Mouse (Mus musculus) testis, adult 2 months (tissue): Measurements from ENCODE around the gene Nfib. TPM values are rescaled to one million over a fixed set of nuclear protein-coding genes. Genes with fewer than 3 reads are reported as not detected.

Experiments
- H3K27ac ChIP-seq: fragments of 200-500 bp; 2 replicates; pipeline ENCODE4 v1.5.1; 2012; ENCODE audit warnings: low read depth, low read length; ENCODE audit not compliant: control insufficient read depth, insufficient read depth
- H3K27me3 ChIP-seq: fragments of 200-500 bp; 2 replicates; pipeline ENCODE4 v1.6.1; 2012; ENCODE audit warnings: mild to moderate bottlenecking, low read length, moderate library complexity; ENCODE audit not compliant: control insufficient read depth, insufficient read depth
- H3K36me3 ChIP-seq: fragments of 200-500 bp; 2 replicates; pipeline ENCODE4 v1.6.1; 2012; ENCODE audit warnings: mild to moderate bottlenecking, low read length; ENCODE audit not compliant: control insufficient read depth, insufficient read depth
- H3K4me1 ChIP-seq: fragments of 200-500 bp; 2 replicates; pipeline ENCODE4 v1.6.1; 2012; ENCODE audit warnings: low read length; ENCODE audit not compliant: control insufficient read depth, insufficient read depth
- H3K4me3 ChIP-seq: fragments of 200-500 bp; 2 replicates; pipeline ENCODE4 v1.5.1; 2012; ENCODE audit warnings: low read depth, mild to moderate bottlenecking, low read length, moderate library complexity, mixed read lengths; ENCODE audit not compliant: control insufficient read depth
- CTCF ChIP-seq: fragments of 200-500 bp; IDR thresholded peaks from 2 replicates; pipeline ENCODE4 v1.5.1; 2012; ENCODE audit warnings: low read depth, mild to moderate bottlenecking, inconsistent platforms, low read length, moderate library complexity; ENCODE audit not compliant: control insufficient read depth, insufficient read depth, insufficient replicate concordance
- POLR2A ChIP-seq: fragments of 200-500 bp; IDR thresholded peaks from 2 replicates; pipeline ENCODE4 v1.6.1; 2012; ENCODE audit warnings: low read depth, mild to moderate bottlenecking, inconsistent platforms, low read length, moderate library complexity; ENCODE audit not compliant: control insufficient read depth
- polyA plus RNA-seq: library from polyadenylated mRNA; depleted of rRNA; stranded (reverse); fragments of >200 nt; gene quantifications from 2 replicates; pipeline ENCODE4 v1.2.3, GENCODE M21; 2012

Nfib gene
- polyA plus RNA-seq, 1 experiment: 1.2 TPM

GRCm38 (mm10) chr4:82537279-82537967 is 168.1 kb downstream of the Nfib start:
- H3K27me3 ChIP-seq: peaks cover 3% of the 10 kb centered on the region; the same call in 1 of the 2 replicates
- TF ChIP-seq CTCF: no peak
- TF ChIP-seq POLR2A: no peak
- no peak overlapping the region for H3K27ac ChIP-seq
- H3K4me3 ChIP-seq: peak overlapping the region; percentile 23; the same call in 1 of the 2 replicates
- H3K36me3 ChIP-seq: no peaks in the 10 kb centered on the region
- H3K4me1 ChIP-seq: peaks cover 10% of the 10 kb centered on the region

DNA sequence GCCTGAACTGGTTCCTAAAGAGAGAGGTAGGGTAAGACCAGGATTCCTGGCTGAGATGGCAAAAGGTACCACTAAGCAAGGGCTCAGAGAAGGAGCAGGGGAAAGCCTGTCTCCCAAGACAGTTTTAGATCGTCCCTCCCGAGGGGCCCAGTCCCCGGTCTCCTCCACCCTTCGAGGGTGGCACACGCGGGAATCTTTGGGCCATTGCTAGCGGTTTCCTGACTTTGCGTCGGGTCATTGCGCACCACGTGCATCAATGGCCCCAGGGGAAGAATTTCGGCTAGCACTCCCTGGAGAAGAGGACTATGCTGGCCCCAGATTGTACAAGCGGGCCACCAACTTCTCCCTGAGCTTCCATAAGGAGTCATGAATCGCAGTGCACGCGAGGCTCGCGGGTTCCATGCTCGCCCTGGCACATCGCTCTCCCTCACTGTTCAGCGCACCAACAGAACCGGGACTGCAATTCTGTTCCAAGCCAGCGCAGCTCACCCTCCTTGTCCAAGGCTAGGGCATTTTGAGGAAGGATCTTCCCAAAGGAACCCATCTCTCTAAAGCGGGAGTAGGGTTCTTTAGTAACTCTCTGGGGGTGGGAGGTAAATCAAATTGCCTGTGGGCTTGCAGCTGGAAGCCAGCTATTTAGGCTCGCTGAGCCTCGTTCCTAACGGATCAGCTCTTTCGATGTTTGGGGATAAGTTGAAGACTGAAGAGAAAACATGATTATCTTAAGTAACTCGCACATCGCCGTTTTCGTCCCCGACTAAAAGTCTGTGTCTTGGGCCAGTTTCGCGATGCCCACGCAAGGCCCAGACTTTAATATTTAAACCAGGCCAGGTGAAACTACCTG is 168.9 kb downstream of the Nfib start:
- H3K27me3 ChIP-seq: peaks cover 3% of the 10 kb centered on the region; the same call in 1 of the 2 replicates
- H3K4me1 ChIP-seq: peaks cover 15% of the 10 kb centered on the region
- no peak overlapping the region for H3K27ac ChIP-seq
- TF ChIP-seq CTCF: no peak
- TF ChIP-seq POLR2A: no peak
- H3K36me3 ChIP-seq: no peaks in the 10 kb centered on the region
- H3K4me3 ChIP-seq: no peak overlapping the region

DNA sequence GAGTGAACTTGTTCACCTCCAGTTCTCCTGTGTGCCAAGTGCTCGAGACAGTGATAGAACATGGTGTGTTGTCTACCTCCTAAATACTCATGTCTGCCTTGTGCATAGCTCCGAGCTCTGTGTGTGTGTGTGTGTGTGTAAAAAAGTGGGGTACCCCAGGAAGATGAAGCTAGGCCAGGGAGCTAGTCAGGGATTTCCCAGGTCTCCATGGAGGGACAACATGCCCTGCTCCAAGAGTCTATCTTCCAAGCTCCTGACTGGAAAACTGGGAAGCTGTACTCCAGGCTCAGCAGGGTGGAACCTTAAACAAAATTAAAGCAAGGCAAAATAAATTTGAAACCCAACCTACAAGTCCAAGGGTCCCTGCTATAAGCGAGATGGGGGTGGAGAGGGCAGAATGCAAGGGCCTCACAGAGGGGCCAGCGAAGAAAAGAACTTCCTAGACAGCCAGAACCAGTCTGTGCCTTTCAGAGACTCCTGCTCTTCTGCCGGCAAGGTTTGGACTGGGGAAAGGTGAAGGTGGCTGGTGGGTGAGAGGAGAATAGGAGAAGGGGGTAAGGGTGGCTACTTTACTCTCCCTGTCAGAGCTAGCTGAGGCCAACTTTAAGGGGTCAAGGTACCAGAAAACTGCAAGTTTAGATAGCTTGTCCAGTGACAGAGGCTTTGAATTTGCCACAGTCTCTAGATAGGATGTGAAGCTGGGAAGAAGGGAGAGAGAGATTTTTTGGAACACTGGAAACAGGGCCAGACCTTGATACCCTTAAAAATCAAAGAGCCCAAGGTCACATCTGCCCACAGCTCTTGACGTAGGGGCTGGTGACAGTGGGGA is 169.7 kb downstream of the Nfib start:
- H3K4me1 ChIP-seq: peaks cover 15% of the 10 kb centered on the region
- H3K27me3 ChIP-seq: peaks cover 3% of the 10 kb centered on the region; the same call in 1 of the 2 replicates
- H3K36me3 ChIP-seq: no peaks in the 10 kb centered on the region
- H3K4me3 ChIP-seq: no peak overlapping the region
- no peak for TF ChIP-seq POLR2A
- no peak for TF ChIP-seq CTCF
- H3K27ac ChIP-seq: no peak overlapping the region

- no peak for TF ChIP-seq POLR2A
- TF ChIP-seq CTCF: no peak
- Histone ChIP-seq H3K27ac (no peak overlapping the region), H3K27me3 (peaks cover 3% of the 10 kb centered on the region; the same call in 1 of the 2 replicates), H3K36me3 (no peaks in the 10 kb centered on the region), H3K4me1 (peaks cover 15% of the 10 kb centered on the region), H3K4me3 (no peak overlapping the region)
Observed at GRCm38 (mm10) chr4:82533231-82533630, 172.3 kb downstream of the Nfib start.

DNA sequence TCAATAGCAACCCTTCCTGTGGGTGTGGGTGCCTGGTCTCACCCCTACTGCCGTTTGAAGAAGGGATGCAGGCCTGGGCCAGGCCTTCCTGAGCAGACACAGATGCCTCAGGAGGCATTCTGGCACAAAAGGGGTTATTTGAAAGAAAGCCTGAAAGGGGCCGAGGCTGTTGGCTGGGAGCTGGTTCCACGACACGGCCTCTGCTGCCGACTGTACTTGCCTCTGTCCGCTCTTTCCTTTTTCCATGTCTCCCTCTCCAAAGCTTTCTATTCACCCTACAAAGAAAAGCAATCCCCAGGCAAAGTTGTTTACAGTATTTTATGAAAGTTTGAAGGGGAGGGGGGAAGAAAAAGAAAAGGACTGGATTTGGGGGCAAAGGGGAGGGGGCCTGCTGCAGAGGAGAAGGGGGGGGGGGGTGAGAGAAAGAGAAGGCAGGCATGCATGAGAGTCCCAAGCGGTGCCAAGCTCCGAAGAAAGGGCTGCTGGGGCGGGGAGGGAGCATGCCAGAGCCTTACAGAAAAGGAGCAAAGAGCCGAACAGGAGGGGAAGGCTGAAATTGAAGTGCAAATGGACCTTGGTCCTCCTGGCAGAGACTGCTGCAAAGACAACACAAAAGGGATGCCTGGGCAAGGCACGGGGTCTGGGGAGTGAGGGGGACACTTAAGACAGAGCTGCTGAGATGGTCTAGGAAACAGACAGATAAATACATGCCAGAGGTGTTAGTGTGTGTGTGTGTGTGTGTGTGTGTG is 172.9 kb downstream of the Nfib start:
- H3K4me1 ChIP-seq: peaks cover 14% of the 10 kb centered on the region
- H3K4me3 ChIP-seq: no peak overlapping the region

GRCm38 (mm10) chr4:82531977-82532376 is 173.6 kb downstream of the Nfib start:
- Histone ChIP-seq H3K27ac (no peak overlapping the region), H3K4me3 (no peak overlapping the region), H3K36me3 (no peaks in the 10 kb centered on the region), H3K4me1 (peaks cover 11% of the 10 kb centered on the region), H3K27me3 (no peaks in the 10 kb centered on the region)
- no peak for TF ChIP-seq CTCF
- no peak for TF ChIP-seq POLR2A

More for the DNA sequence above, 172.9 kb downstream of the Nfib start:
- H3K27me3 ChIP-seq: peaks cover under 1% of the 10 kb centered on the region; the same call in 1 of the 2 replicates
- TF ChIP-seq POLR2A: no peak
- no peak for TF ChIP-seq CTCF
- H3K36me3 ChIP-seq: no peaks in the 10 kb centered on the region
- H3K27ac ChIP-seq: no peak overlapping the region
